Mouse (Mus musculus) spleen, postnatal 10 days (tissue): ENCODE data around the gene 9230110F15Rik.
"Not testable (repeated sequence)": the region's sequence is repeated elsewhere in the genome, so short reads cannot be mapped to it uniquely, and the experiment has no call there.

Experiments
- DNase-seq, 2 experiments: peaks; one replicate each; pipeline ENCODE4 v3.0.0; 2021 to 2022; ENCODE audit warnings: low spot score in 2 of 2

Gene 9230110F15Rik

GRCm38 (mm10) chr9:35844050-35844449, at the start of gene 9230110F15Rik:
Gene 9230110F15Rik (minus strand): TSS chr9:35844150.
- DNase-seq, result no peak

- not testable (repeated sequence) for DNase-seq
Observed at GRCm38 (mm10) chr9:35893112-35893511, 49.2 kb upstream of the 9230110F15Rik start.

- not testable (repeated sequence) for DNase-seq
Observed at GRCm38 (mm10) chr9:35817881-35818280, 26.1 kb downstream of the 9230110F15Rik start.

GRCm38 (mm10) chr9:35798146-35798545, 45.8 kb downstream of the 9230110F15Rik start:
- DNase-seq, result no peak

- no peak for DNase-seq
Observed at GRCm38 (mm10) chr9:35790001-35790400, 53.9 kb downstream of the 9230110F15Rik start, which contains the start of the genes Gm27235 and D730048I06Rik. Gene Gm27235 (minus strand): TSS chr9:35790101. Gene D730048I06Rik (minus strand): TSS chr9:35790112.
